Mouse (Mus musculus): Measurements from ENCODE around the gene March1. TPM values are rescaled to one million over a fixed set of nuclear protein-coding genes. Genes with fewer than 3 reads are reported as not detected.

The March1 gene
- polyA plus RNA-seq, 1 experiment from 2014 or later = 0.97 TPM

DNA sequence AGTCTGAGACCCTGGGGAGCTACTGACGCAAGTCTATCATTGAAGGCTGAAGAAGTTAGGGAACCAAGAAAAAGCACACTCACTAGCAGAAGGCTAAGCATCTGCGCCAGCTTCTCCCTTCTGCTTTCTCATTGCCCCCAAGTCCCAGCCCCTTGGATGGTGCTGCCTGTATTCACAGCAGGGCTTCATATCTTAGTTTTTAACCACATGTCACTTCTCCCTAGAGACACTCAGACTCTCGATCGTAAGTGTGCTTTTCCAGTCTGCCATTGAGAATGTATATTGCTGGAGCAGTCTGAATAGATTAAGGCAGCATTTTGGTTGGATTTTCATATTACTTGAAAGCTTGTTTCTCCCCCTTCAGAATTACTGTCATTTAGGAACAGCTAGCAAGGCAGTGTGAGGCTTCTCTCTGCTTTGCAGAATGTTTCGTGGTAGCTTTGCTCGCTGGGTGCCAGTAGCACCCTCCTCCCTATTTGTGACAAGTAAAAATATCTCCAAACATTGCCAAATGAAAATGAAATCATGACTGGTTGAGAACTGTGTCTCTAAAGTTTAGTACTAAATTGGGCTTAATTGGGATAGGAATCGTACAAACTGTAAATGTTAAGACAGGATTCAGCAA is 586.2 kb downstream of the March1 start:
- Histone ChIP-seq H3K27me3 (ENCODE audit: poor library complexity, severe bottlenecking) (no peaks in the 10 kb centered on the region), H3K27ac (no peak overlapping the region), H3K36me3 (replicated peaks) (no peaks in the 10 kb centered on the region), H3K4me3 (no peak overlapping the region), H3K4me1 (no peaks in the 10 kb centered on the region), H3K9me3 (no peaks in the 10 kb centered on the region)
- DNase-seq (ENCODE audit: extremely low spot score, low spot score) = no peak
- 96% methylated on average over 7 of the region's 7 CpGs for WGBS

DNA sequence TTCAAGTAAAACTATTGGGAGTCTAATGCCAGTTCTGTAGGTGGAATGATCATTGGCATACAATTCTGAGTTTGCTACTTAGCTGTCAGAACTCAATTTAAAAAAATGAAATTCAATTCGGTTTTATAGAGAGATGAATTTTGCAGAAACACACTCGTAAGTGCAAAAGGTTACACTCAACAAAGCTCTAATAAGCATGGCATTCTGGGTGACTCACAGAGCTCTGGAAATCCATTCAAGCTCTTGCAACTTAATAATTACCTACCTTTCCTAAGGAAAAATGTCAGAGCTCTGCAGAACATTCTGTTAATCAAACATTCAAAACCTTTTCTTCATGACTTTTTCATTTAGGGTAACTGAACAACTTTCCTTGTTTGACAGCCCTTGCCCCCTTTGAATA is 591.9 kb downstream of the March1 start:
- Histone ChIP-seq H3K9me3 (no peaks in the 10 kb centered on the region), H3K36me3 (replicated peaks) (no peaks in the 10 kb centered on the region), H3K4me3 (no peak overlapping the region), H3K27ac (no peak overlapping the region), H3K4me1 (no peaks in the 10 kb centered on the region), H3K27me3 (ENCODE audit: poor library complexity, severe bottlenecking) (no peaks in the 10 kb centered on the region)
- 77% methylated on average over 2 of the region's 2 CpGs for WGBS
- no peak for DNase-seq (ENCODE audit: extremely low spot score, low spot score)

DNA sequence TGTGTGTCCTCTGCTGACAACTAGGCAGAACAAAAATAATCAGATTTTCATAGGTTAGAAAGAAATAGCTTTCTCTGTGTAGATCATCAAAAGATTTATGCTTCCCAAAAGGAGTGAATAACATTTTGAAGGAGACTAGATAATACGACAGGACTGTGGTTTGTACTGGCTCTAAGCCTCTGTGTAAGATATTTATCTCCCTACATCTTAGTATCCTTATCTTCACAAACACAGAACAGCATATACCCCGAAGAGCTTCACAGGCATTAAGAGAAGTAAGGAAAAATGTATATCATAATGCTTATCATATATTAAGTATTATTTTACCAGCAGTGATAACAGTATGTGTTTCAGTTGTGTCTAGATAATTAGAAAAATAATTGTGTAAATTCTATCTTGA is 592.6 kb downstream of the March1 start:
- DNase-seq (ENCODE audit: extremely low spot score, low spot score) = no peak
- Histone ChIP-seq H3K4me1 (no peaks in the 10 kb centered on the region), H3K9me3 (no peaks in the 10 kb centered on the region), H3K4me3 (no peak overlapping the region), H3K36me3 (replicated peaks) (no peaks in the 10 kb centered on the region), H3K27me3 (ENCODE audit: poor library complexity, severe bottlenecking) (no peaks in the 10 kb centered on the region), H3K27ac (no peak overlapping the region)
- WGBS = 92% methylated on average over 2 of the region's 2 CpGs

DNA sequence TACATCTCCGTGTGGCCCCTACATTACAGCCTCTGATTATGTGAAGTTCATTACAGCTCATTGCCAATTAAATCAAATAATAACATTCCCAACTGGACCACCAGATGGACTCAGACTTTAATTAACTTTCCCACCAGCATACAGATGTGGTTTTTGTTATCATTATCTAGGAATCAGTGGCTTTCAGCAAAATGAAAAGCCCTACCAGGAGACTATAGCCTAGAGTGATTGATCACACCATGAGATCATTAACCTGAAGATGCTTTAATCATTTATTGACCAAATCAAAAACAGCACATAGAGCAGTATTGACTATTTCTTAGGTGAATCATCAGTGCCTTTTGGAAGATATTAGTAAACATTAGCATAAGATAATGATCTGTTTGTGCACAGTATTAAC is 602.3 kb downstream of the March1 start:
- Histone ChIP-seq H3K9me3 (no peaks in the 10 kb centered on the region), H3K27ac (no peak overlapping the region), H3K27me3 (ENCODE audit: poor library complexity, severe bottlenecking) (no peaks in the 10 kb centered on the region), H3K4me3 (no peak overlapping the region), H3K36me3 (replicated peaks) (no peaks in the 10 kb centered on the region), H3K4me1 (no peaks in the 10 kb centered on the region)
- 65% methylated on average over 1 of the region's 1 CpGs for WGBS
- no peak for DNase-seq (ENCODE audit: extremely low spot score, low spot score)

DNA sequence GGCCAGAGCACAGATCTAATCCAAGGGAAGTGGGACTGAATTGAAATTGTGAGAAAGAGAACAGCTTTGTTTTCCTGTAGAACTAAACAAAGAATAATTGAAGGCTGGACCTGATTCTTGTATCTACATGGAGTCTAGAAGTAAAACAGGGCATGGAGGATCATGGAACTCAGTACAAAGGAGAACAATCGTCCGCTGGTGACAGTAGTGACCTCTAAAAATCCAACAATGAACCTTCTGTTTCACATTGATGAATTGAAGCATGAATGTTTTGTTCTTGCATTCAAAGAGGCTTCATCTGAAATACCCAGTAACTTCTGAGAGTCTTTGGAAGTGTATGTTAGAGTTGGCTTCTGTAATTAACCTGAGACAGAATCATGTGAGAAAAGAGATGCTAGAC is 612.2 kb downstream of the March1 start:
- H3K4me3 ChIP-seq = no peak overlapping the region
- no peaks in the 10 kb centered on the region for H3K36me3 ChIP-seq (replicated peaks)
- 87% methylated on average over 2 of the region's 2 CpGs for WGBS
- H3K27ac ChIP-seq = no peak overlapping the region
- no peak for DNase-seq (ENCODE audit: extremely low spot score, low spot score)
- H3K27me3 ChIP-seq (ENCODE audit: poor library complexity, severe bottlenecking) = no peaks in the 10 kb centered on the region
- no peaks in the 10 kb centered on the region for H3K4me1 ChIP-seq
- H3K9me3 ChIP-seq = no peaks in the 10 kb centered on the region

DNA sequence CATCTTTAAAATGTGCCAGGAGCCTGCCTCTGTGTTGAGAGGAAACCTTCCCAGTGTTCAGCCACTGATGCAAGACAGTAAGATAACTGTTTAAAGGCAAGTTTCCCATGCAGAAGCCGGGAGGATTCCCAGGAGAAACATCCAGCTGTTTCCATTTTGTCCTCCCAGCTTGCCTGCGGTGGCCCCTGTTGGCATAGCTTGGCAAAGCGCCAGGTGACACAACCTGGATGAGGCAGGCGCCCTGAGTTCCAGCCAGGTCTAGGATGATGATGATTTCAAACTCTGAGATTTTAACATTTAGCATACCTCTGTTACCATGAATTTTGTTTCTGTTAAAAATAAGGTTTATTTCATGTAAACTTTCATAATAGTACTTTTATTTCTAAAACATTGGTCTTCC is 651.8 kb downstream of the March1 start:
- WGBS = 76% methylated on average over 4 of the region's 4 CpGs
- no peak overlapping the region for H3K27ac ChIP-seq
- no peak overlapping the region for H3K4me3 ChIP-seq
- H3K4me1 ChIP-seq = no peaks in the 10 kb centered on the region
- no peaks in the 10 kb centered on the region for H3K27me3 ChIP-seq (ENCODE audit: poor library complexity, severe bottlenecking)
- no peak for DNase-seq (ENCODE audit: extremely low spot score, low spot score)
- no peaks in the 10 kb centered on the region for H3K36me3 ChIP-seq (replicated peaks)
- no peaks in the 10 kb centered on the region for H3K9me3 ChIP-seq

DNA sequence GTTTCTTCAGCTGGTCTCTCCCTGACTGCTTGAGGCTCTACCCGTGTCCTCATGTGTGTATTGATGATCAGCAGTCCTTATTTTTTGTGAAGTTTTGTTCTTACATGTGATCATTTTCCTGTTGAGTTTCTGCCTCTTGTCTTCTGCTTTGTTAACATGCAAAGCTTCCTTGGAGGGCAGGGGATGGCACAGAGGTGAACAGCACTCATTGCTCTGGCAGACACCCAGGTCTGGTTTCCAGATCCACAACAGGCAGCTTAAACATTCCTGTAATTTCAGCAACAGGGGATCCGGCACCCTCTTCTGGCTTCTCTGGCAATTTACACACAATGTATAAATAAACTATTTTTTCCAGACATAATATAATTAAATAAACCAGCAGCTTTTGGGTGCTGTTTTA is 652.4 kb downstream of the March1 start:
- no peak for DNase-seq (ENCODE audit: extremely low spot score, low spot score)
- H3K4me3 ChIP-seq = no peak overlapping the region
- H3K27me3 ChIP-seq (ENCODE audit: poor library complexity, severe bottlenecking) = no peaks in the 10 kb centered on the region
- 88% methylated on average over 2 of the region's 2 CpGs for WGBS
- no peaks in the 10 kb centered on the region for H3K4me1 ChIP-seq
- H3K9me3 ChIP-seq = no peaks in the 10 kb centered on the region
- no peaks in the 10 kb centered on the region for H3K36me3 ChIP-seq (replicated peaks)
- H3K27ac ChIP-seq = no peak overlapping the region

DNA sequence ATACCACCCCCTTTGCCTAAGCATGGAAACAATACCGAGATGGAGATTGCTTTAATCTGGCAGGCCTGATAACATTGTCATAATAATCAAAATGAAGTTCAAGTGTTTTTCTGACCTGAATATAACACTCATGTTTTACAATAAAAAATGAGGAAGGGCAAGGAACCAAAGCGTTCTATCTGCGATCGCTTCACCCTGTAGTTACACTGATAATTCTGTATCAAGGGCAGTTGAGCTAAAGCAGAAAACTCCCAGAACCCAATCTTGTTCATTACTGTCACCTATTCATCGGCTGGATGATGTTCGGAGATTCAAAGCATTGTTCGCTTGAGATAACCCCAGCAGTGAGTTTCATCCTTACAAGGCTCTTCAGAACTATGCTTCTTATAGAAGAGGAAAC is 700.1 kb downstream of the March1 start:
- 94% methylated on average over 7 of the region's 7 CpGs for WGBS
- DNase-seq (ENCODE audit: extremely low spot score, low spot score) = no peak
- H3K27ac ChIP-seq = no peak overlapping the region
- H3K36me3 ChIP-seq (replicated peaks) = no peaks in the 10 kb centered on the region
- no peaks in the 10 kb centered on the region for H3K4me1 ChIP-seq
- no peaks in the 10 kb centered on the region for H3K27me3 ChIP-seq (ENCODE audit: poor library complexity, severe bottlenecking)
- H3K4me3 ChIP-seq = no peak overlapping the region
- H3K9me3 ChIP-seq = no peaks in the 10 kb centered on the region

DNA sequence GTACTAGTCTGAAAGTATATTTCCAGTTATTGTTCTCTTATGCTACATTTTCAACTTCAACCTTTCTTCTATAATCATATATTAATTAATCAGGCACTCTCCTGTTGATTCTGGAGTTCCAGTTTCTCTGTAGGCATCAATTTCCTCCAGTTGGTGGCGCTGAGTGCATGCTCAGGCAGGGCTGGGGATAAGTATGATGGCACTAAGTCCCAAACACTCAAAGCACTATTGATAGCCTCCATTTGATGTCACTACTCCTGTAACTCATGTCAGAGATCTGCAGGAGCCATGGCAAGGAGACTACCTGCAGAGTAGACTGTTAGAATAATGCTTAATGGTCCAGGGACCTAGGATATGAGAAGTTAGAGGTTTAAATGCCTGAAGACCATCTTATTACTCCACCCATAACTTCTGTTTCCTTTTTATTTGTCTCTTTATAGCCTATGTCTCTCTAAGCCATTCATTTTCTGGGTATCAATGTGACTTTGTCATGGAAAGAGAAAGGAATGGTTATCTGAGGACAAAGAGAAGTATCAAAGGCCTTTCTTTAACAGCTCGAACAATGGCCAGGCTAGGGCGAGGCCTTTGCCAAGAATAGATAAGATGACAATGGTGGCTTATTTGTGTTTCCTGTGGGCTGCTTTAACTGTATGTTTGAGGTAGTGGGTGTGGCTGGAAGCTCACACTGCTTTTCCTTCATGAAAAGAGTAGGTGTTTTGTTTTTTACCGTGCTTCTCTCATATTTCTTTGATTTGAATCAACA is 705.5 kb downstream of the March1 start:
- Histone ChIP-seq H3K36me3 (replicated peaks) (no peaks in the 10 kb centered on the region), H3K9me3 (no peaks in the 10 kb centered on the region), H3K4me1 (no peaks in the 10 kb centered on the region), H3K4me3 (no peak overlapping the region), H3K27ac (no peak overlapping the region), H3K27me3 (ENCODE audit: poor library complexity, severe bottlenecking) (no peaks in the 10 kb centered on the region)
- no peak for DNase-seq (ENCODE audit: extremely low spot score, low spot score)
- 69% methylated on average over 4 of the region's 4 CpGs for WGBS

DNA sequence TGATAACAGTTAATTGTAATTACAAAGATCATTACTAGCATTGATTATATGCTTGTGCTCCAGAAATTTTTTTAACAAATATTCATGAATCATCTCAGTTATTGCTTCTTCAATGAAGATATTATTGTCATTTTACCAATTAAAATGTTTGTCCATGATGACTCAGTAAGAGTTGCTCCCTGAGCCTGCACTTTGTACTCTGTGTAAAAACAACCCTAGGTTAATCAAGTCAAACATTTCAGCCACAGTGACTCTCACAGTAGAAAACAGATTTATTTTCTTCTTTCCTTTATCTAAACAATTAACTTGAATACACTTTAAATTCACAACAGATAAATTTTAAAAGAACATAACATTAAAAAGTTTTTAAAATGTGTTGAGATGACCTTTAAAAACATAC is 708.7 kb downstream of the March1 start:
- Histone ChIP-seq H3K36me3 (replicated peaks) (no peaks in the 10 kb centered on the region), H3K27me3 (ENCODE audit: poor library complexity, severe bottlenecking) (no peaks in the 10 kb centered on the region), H3K4me1 (no peaks in the 10 kb centered on the region), H3K4me3 (no peak overlapping the region), H3K9me3 (no peaks in the 10 kb centered on the region), H3K27ac (no peak overlapping the region)
- no peak for DNase-seq (ENCODE audit: extremely low spot score, low spot score)

DNA sequence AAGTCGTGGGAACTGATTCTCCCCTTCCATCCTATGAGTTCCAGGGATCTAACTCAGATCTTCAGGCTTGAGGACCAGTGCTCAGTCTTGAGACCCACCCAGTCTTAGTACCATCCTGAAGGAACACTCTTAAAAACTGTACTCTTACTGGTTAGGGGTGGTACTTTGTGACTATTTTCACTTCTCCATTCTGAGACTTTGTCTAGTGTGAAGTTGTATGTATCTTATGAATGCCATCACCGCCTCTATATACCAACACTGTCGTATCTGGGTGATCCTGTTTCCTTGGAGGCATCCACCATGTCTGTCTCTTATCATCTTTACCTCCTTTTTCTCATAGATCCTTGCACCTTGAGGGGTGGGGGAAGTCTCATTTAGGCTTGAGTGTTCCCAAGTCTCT is 714.5 kb downstream of the March1 start:
- WGBS = 87% methylated on average over 3 of the region's 3 CpGs
- no peak overlapping the region for H3K4me3 ChIP-seq
- H3K27me3 ChIP-seq (ENCODE audit: poor library complexity, severe bottlenecking) = no peaks in the 10 kb centered on the region

DNA sequence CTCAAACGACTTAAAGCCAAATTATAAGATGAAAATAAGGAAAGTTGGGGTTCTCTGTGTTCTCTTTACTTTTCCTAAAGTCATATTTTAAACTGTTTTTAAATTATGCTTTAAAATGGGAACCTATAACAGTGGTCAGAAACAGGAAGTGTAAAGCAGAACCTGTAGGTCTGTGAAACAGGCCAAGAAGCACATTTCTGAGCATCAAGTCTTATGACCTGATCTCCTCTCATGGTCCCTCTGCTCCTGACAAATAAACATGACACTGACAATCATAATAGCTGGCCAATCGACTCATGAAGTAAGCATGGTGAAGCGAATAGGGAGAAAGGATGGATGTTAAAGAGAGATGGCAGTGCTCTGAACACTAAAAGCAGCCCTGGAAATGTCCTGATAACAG is 716.6 kb downstream of the March1 start:
- 88% methylated on average over 3 of the region's 3 CpGs for WGBS
- Histone ChIP-seq H3K36me3 (replicated peaks) (no peaks in the 10 kb centered on the region), H3K4me1 (no peaks in the 10 kb centered on the region), H3K27me3 (ENCODE audit: poor library complexity, severe bottlenecking) (no peaks in the 10 kb centered on the region), H3K4me3 (no peak overlapping the region), H3K27ac (no peak overlapping the region), H3K9me3 (no peaks in the 10 kb centered on the region)
- no peak for DNase-seq (ENCODE audit: extremely low spot score, low spot score)

More for the DNA sequence above, 714.5 kb downstream of the March1 start:
- Histone ChIP-seq H3K4me1 (no peaks in the 10 kb centered on the region), H3K36me3 (replicated peaks) (no peaks in the 10 kb centered on the region), H3K27ac (no peak overlapping the region), H3K9me3 (no peaks in the 10 kb centered on the region)
- DNase-seq (ENCODE audit: extremely low spot score, low spot score) = no peak

DNA sequence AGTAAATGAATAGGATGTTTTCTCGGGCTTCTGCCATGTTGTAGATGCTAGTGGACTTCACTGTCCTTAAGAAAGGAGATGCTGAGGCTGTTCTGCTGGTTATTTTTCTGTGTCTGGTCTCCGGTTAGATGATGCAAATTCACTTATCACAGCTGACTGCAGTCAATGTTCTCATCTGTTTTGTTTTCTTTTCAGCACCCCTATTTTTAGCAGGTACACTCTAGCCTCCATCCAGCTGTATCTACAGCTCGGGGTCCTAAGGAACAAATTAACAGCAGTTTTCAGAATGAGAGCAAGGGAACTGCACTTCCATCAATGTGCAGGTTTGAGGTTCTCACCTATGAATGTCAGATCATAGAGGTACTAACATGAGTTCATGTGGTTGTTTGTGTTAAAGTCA is 721.9 kb downstream of the March1 start:
- WGBS = 87% methylated on average over 3 of the region's 3 CpGs
- Histone ChIP-seq H3K9me3 (no peaks in the 10 kb centered on the region), H3K36me3 (replicated peaks) (no peaks in the 10 kb centered on the region), H3K27ac (no peak overlapping the region), H3K4me3 (no peak overlapping the region), H3K4me1 (no peaks in the 10 kb centered on the region), H3K27me3 (ENCODE audit: poor library complexity, severe bottlenecking) (no peaks in the 10 kb centered on the region)
- no peak for DNase-seq (ENCODE audit: extremely low spot score, low spot score)

Data from forebrain, embryonic 10.5 days (tissue).